Comparison of ENCODE assay signal across 8 mouse cellular contexts in the genomic region with DNA sequence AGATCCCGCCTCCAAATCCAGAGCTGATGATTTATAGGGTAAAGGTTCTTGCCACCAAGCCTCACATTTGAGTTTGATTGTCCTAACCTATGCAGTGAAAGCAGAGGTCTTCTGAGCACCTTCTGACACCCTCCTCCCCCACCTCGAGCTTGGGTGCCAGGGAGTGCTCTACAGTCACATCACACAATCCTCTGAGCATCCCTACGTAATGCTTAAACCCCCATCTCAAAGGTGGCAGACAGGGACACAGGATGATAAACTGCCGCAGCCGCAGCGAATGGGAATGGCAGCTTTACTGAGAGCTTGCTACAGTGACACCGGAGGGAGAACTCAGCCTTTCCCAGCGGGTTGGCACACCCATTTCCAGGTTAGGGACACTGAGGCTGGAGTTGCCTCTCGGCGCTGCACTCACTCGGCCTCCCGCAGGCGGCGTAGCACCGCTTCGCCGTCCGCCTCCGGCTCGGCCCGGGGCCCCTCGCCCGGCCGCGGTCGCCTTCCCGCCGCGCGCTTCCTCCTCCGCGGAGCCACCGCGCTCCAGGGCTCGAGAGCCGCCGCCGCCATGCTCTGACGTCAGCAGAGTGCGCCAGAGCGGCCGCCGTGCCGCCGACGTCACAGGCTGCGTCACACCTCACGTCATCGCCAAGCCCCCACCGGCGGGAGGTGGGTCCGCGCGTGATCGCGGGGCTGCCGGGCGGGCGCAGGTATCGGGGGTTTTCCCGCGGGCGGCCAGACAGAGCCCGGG. TPM values are rescaled to one million over a fixed set of nuclear protein-coding genes. Genes with fewer than 3 reads are reported as not detected.
A peak's percentile ranks its signal among the peaks of the same experiment; 100 is the strongest.
DNase-seq lines count a peak whose midpoint lies in the region; ATAC-seq lines count a peak whose summit lies in the region.

TSS of gene Srrd (minus strand) at position 578 of the 742 bp plus-strand sequence.
TSS of gene Hps4 (plus strand) at position 621 of the 742 bp plus-strand sequence.

- no peaks in the 10 kb centered on the region for H3K9me3 ChIP-seq in intestine, embryonic 16.5 days (ENCODE audit: control insufficient read depth, low read length)
- no peaks in the 10 kb centered on the region for H3K9me3 ChIP-seq in midbrain, embryonic 10.5 days (replicated peaks)

- H3K27me3 ChIP-seq in intestine, embryonic 16.5 days (replicated peaks; ENCODE audit: control insufficient read depth, insufficient read depth, low read length) = no peaks in the 10 kb centered on the region
- H3K27me3 ChIP-seq in midbrain, embryonic 10.5 days (ENCODE audit: low read depth, poor library complexity, severe bottlenecking) = no peaks in the 10 kb centered on the region

- intact Hi-C loops in left cerebral cortex, postnatal 36 days (cut with DNase I) = loop anchor here (5.0 kb wide), 2 partner anchors 45 to 85 kb away; no protein-coding TSS in a partner anchor

- WGBS in intestine, embryonic 16.5 days = 1% methylated on average over 59 of the region's 64 CpGs
- 2% methylated on average over 64 of the region's 64 CpGs for WGBS in midbrain, embryonic 10.5 days

- peaks cover 34% of the 10 kb centered on the region for H3K4me1 ChIP-seq in intestine, embryonic 16.5 days (ENCODE audit: control insufficient read depth, insufficient read depth, low read length)
- peaks cover 55% of the 10 kb centered on the region for H3K4me1 ChIP-seq in midbrain, embryonic 10.5 days

- peak within 1 kb of the TSS; percentile 84 for H3K27ac ChIP-seq in intestine, embryonic 16.5 days (ENCODE audit: low read length)
- H3K27ac ChIP-seq in midbrain, embryonic 10.5 days (replicated peaks) = peak within 1 kb of the TSS; percentile 88

- H3K36me3 ChIP-seq in intestine, embryonic 16.5 days (ENCODE audit: control insufficient read depth, insufficient read depth, low read length) = peaks cover 13% of the 10 kb centered on the region; the same call in 1 of the 2 replicates
- H3K36me3 ChIP-seq in midbrain, embryonic 10.5 days = peaks cover 58% of the 10 kb centered on the region

- peak within 1 kb of the TSS; percentile 94 for H3K4me3 ChIP-seq in intestine, embryonic 16.5 days (ENCODE audit: low read length)
- peak within 1 kb of the TSS; percentile 80 for H3K4me3 ChIP-seq in midbrain, embryonic 10.5 days

- peak within 1 kb of the TSS; percentile 90 for H3K9ac ChIP-seq in intestine, embryonic 16.5 days (ENCODE audit: low read depth, low read length)

- ATAC-seq in intestine, embryonic 16.5 days = peak; percentile 46

- DNase-seq in adrenal gland, adult 2 months = peak; percentile 91
- DNase-seq in embryo, embryonic 11.5 days (ENCODE audit: low read depth, low spot score) = peak; percentile 73
- DNase-seq in gastrocnemius, postnatal 4 days (ENCODE audit: low spot score in 2 of 2) = peak; percentile 72 to 81
- DNase-seq in left cerebral cortex, postnatal 36 days (ENCODE audit: low spot score in 2 of 2) = peak; percentile 90 to 93
- peak; percentile 88 for DNase-seq in midbrain, embryonic 10.5 days (ENCODE audit: low spot score)
- DNase-seq in right cerebral cortex, postnatal 36 days (ENCODE audit: low spot score in 2 of 2) = peak; percentile 83 to 85
- peak; percentile 79 for DNase-seq in yolk sac, embryonic 10.5 days (ENCODE audit: low spot score)

- peak within 1 kb of the TSS; percentile 83 for H3K4me2 ChIP-seq in intestine, embryonic 16.5 days (ENCODE audit: low read depth, low read length)

RNA-seq across cellular contexts. Expression of gene Srrd, which starts in this region (rescaled TPM):
- 10 to 100 TPM; 20.1 to 68.5 TPM for total RNA-seq in adrenal gland, adult 2 months (2021)
- 43.2 and 47.4 TPM in 2 replicates for polyA plus RNA-seq in adrenal gland, adult 2 months (2012; rRNA removed)
- 1 to 10 TPM; 7.1 to 8.3 TPM for total RNA-seq in gastrocnemius, postnatal 4 days (2021)
- polyA plus RNA-seq in intestine, embryonic 16.5 days (2015; fragmentation: Nextera tagmentation; extraction: Ambion mirVana) = 28.5 and 30.4 TPM in 2 replicates
- 10 to 100 TPM; 26.5 to 29.7 TPM for total RNA-seq in left cerebral cortex, postnatal 36 days (2021)
- 48.7 and 51.0 TPM in 2 replicates for polyA plus RNA-seq in midbrain, embryonic 10.5 days (2016; fragmentation: Nextera tagmentation; extraction: Ambion mirVana)

RNA-seq across cellular contexts. Expression of gene Hps4, which starts in this region (rescaled TPM):
- total RNA-seq in adrenal gland, adult 2 months (2021) = 10 to 100 TPM; 19.9 to 61.1 TPM
- 62.7 and 64.6 TPM in 2 replicates for polyA plus RNA-seq in adrenal gland, adult 2 months (2012; rRNA removed)
- total RNA-seq in gastrocnemius, postnatal 4 days (2021) = 1 to 10 TPM; 7.6 to 8.7 TPM
- polyA plus RNA-seq in intestine, embryonic 16.5 days (2015; fragmentation: Nextera tagmentation; extraction: Ambion mirVana) = 47.1 and 48.4 TPM in 2 replicates
- total RNA-seq in left cerebral cortex, postnatal 36 days (2021) = 10 to 100 TPM; 27.8 to 33.6 TPM
- 35.9 and 43.0 TPM in 2 replicates for polyA plus RNA-seq in midbrain, embryonic 10.5 days (2016; fragmentation: Nextera tagmentation; extraction: Ambion mirVana)

Comparison
In these comparisons a context has a peak if more than half of its experiments do, and no peak if none do; other contexts are left out.
1. Peak in every context shown above with its lines: DNase-seq, ATAC-seq, H3K4me3 ChIP-seq and H3K27ac ChIP-seq.